Mouse (Mus musculus): ENCODE data around the gene Nos3.
"Not testable (repeated sequence)": the region's sequence is repeated elsewhere in the genome, so short reads cannot be mapped to it uniquely, and the experiment has no call there.

Nos3 gene

GRCm38 (mm10) chr5:24374666-24375328 is 10.2 kb downstream of the Nos3 start:
- no peak for DNase-seq (ENCODE audit: extremely low spot score)

- no peak for DNase-seq (ENCODE audit: extremely low spot score)
Measured at GRCm38 (mm10) chr5:24378700-24379099, 14.1 kb downstream of the Nos3 start.

- no peak for DNase-seq (ENCODE audit: extremely low spot score)
Measured at GRCm38 (mm10) chr5:24379501-24379900, 14.9 kb downstream of the Nos3 start.

- DNase-seq (ENCODE audit: extremely low spot score): no peak
Measured at GRCm38 (mm10) chr5:24380499-24380898, 15.9 kb downstream of the Nos3 start.

- DNase-seq (ENCODE audit: extremely low spot score): no peak
Measured at GRCm38 (mm10) chr5:24381486-24381885, 16.9 kb downstream of the Nos3 start.

- no peak for DNase-seq (ENCODE audit: extremely low spot score)
Measured at GRCm38 (mm10) chr5:24381988-24382387, 17.4 kb downstream of the Nos3 start.

- peak; percentile 94 for DNase-seq (ENCODE audit: extremely low spot score)
Measured at GRCm38 (mm10) chr5:24383026-24383859, 18.6 kb downstream of the Nos3 start.

- DNase-seq (ENCODE audit: extremely low spot score): no peak
Measured at GRCm38 (mm10) chr5:24384407-24384806, 19.8 kb downstream of the Nos3 start.

- no peak for DNase-seq (ENCODE audit: extremely low spot score)
Measured at GRCm38 (mm10) chr5:24385374-24385773, 20.8 kb downstream of the Nos3 start.

GRCm38 (mm10) chr5:24385887-24386550 is 21.4 kb downstream of the Nos3 start:
- DNase-seq (ENCODE audit: extremely low spot score): no peak

GRCm38 (mm10) chr5:24387264-24388241 is 22.9 kb downstream of the Nos3 start:
- peak; percentile 53 for DNase-seq (ENCODE audit: extremely low spot score)

GRCm38 (mm10) chr5:24388246-24388915 is 23.8 kb downstream of the Nos3 start:
- no peak for DNase-seq (ENCODE audit: extremely low spot score)

- peak; percentile 48 for DNase-seq (ENCODE audit: extremely low spot score)
Measured at GRCm38 (mm10) chr5:24389011-24389657, 24.5 kb downstream of the Nos3 start.

GRCm38 (mm10) chr5:24389658-24390020 is 25.0 kb downstream of the Nos3 start:
- DNase-seq (ENCODE audit: extremely low spot score): no peak

GRCm38 (mm10) chr5:24391864-24392263 is 27.3 kb downstream of the Nos3 start, which contains the start of gene Atg9b:
TSS of gene Atg9b (minus strand) at chr5:24392143.
- no peak for DNase-seq (ENCODE audit: extremely low spot score)

- no peak for DNase-seq (ENCODE audit: extremely low spot score)
Measured at GRCm38 (mm10) chr5:24392724-24393123, 28.1 kb downstream of the Nos3 start.

GRCm38 (mm10) chr5:24393392-24393997 is 28.9 kb downstream of the Nos3 start, which contains the start of gene Abcb8:
TSS of gene Abcb8 (plus strand) at chr5:24393663.
- peak; percentile 71 for DNase-seq (ENCODE audit: extremely low spot score)

GRCm38 (mm10) chr5:24394165-24394894 is 29.7 kb downstream of the Nos3 start:
- DNase-seq (ENCODE audit: extremely low spot score): peak; percentile 97

- DNase-seq (ENCODE audit: extremely low spot score): not testable (repeated sequence)
Measured at GRCm38 (mm10) chr5:24396254-24396653, 31.6 kb downstream of the Nos3 start.

Measured in embryo, embryonic 9.5 days (tissue).